Mouse (Mus musculus) limb, embryonic 12.5 days (tissue): Measurements from ENCODE around the gene Ugt1a8. TPM values are rescaled to one million over a fixed set of nuclear protein-coding genes. Genes with fewer than 3 reads are reported as not detected.

Experiments
- ATAC-seq: fragments of 200-750 bp; cut with Nextera tagmentation; 2 replicates; pipeline ENCODE4 v1.8.0; 2017; ENCODE audit warnings: low read depth, moderate TSS enrichment; ENCODE audit not compliant: insufficient number of reproducible peaks, insufficient read depth, low FRiP score, low TSS enrichment
- H3K27ac ChIP-seq: fragments of 300-500 bp; sonication (generic); 2 replicates; pipeline ENCODE4 v1.5.1; 2016; ENCODE audit warnings: mild to moderate bottlenecking, moderate library complexity
- H3K27me3 ChIP-seq: fragments of 300-500 bp; sonication (generic); 2 replicates; pipeline ENCODE4 v1.6.1; 2016; ENCODE audit warnings: mild to moderate bottlenecking, moderate library complexity
- H3K36me3 ChIP-seq: fragments of 300-500 bp; sonication (generic); 2 replicates; pipeline ENCODE4 v1.6.1; 2016; ENCODE audit warnings: mild to moderate bottlenecking, moderate library complexity
- H3K4me1 ChIP-seq: fragments of 300-500 bp; sonication (generic); replicated peaks from 2 replicates; pipeline ENCODE4 v1.6.1; 2016
- H3K4me2 ChIP-seq: fragments of 300-500 bp; sonication (generic); 2 replicates; pipeline ENCODE4 v1.6.1; 2016; ENCODE audit warnings: mild to moderate bottlenecking, moderate library complexity
- H3K4me3 ChIP-seq: fragments of 300-500 bp; sonication (generic); replicated peaks from 2 replicates; pipeline ENCODE4 v1.5.1; 2016; ENCODE audit warnings: mild to moderate bottlenecking
- H3K9ac ChIP-seq: fragments of 300-500 bp; sonication (generic); replicated peaks from 2 replicates; pipeline ENCODE4 v1.6.1; 2016; ENCODE audit warnings: mild to moderate bottlenecking, moderate library complexity
- H3K9me3 ChIP-seq: fragments of 300-500 bp; sonication (generic); 2 replicates; pipeline ENCODE4 v1.6.1; 2016; ENCODE audit warnings: mild to moderate bottlenecking, moderate library complexity
- WGBS: fragments of 180-500 bp; shearing (Covaris S2); methylation state at CpG from one replicate; pipeline ENCODE4 v1.1.7; 2016; 5-methylcytosine and 5-hydroxymethylcytosine counted together
- polyA plus RNA-seq: library from polyadenylated mRNA; unstranded; fragments of >200 nt; fragmentation: Nextera tagmentation; extraction: Ambion mirVana; gene quantifications from 2 replicates; pipeline ENCODE4 v1.2.1, GENCODE M21; 2016

Gene Ugt1a8
- polyA plus RNA-seq, 1 experiment from 2014 or later = not detected

GRCm38 (mm10) chr1:88263778-88264177 lies 176.2 kb downstream of the Ugt1a8 start:
- Histone ChIP-seq H3K9me3 (peaks cover 28% of the 10 kb centered on the region; the same call in 1 of the 2 replicates), H3K4me2 (no peak overlapping the region), H3K27me3 (no peaks in the 10 kb centered on the region), H3K4me3 (no peak overlapping the region), H3K9ac (no peak overlapping the region), H3K27ac (no peak overlapping the region), H3K36me3 (peaks cover 97% of the 10 kb centered on the region), H3K4me1 (0 out of 2 replicates have a peak, but pooled peaks cover 2% of the 10 kb centered on the region)
- 90% methylated on average over 5 of the region's 5 CpGs for WGBS
- ATAC-seq = no peak

GRCm38 (mm10) chr1:88264237-88264868 lies 176.7 kb downstream of the Ugt1a8 start:
- H3K4me1 ChIP-seq = 0 out of 2 replicates have a peak, but pooled peaks cover 2% of the 10 kb centered on the region
- no peak overlapping the region for H3K27ac ChIP-seq
- H3K4me3 ChIP-seq = no peak overlapping the region
- H3K9ac ChIP-seq = no peak overlapping the region
- no peaks in the 10 kb centered on the region for H3K27me3 ChIP-seq
- no peak for ATAC-seq
- peaks cover 100% of the 10 kb centered on the region for H3K36me3 ChIP-seq
- H3K4me2 ChIP-seq = no peak overlapping the region
- 89% methylated on average over 7 of the region's 7 CpGs for WGBS
- peaks cover 26% of the 10 kb centered on the region; the same call in 1 of the 2 replicates for H3K9me3 ChIP-seq

- Histone ChIP-seq H3K27me3 (no peaks in the 10 kb centered on the region), H3K4me1 (0 out of 2 replicates have a peak, but pooled peaks cover 2% of the 10 kb centered on the region), H3K9ac (no peak overlapping the region), H3K4me3 (no peak overlapping the region), H3K9me3 (peaks cover 21% of the 10 kb centered on the region; the same call in 1 of the 2 replicates), H3K27ac (no peak overlapping the region), H3K36me3 (peaks cover 100% of the 10 kb centered on the region), H3K4me2 (no peak overlapping the region)
- ATAC-seq = no peak
- WGBS = 76% methylated on average over 4 of the region's 4 CpGs
These were observed 177.2 kb downstream of the Ugt1a8 start for GRCm38 (mm10) chr1:88264869-88265240.

- 89% methylated on average over 13 of the region's 13 CpGs for WGBS
- H3K4me2 ChIP-seq = no peak overlapping the region
- H3K4me3 ChIP-seq = no peak overlapping the region
- H3K36me3 ChIP-seq = peaks cover 91% of the 10 kb centered on the region
- peaks cover 12% of the 10 kb centered on the region; the same call in 1 of the 2 replicates for H3K9me3 ChIP-seq
- H3K27me3 ChIP-seq = no peaks in the 10 kb centered on the region
- no peaks in the 10 kb centered on the region for H3K4me1 ChIP-seq
- no peak for ATAC-seq
- no peak overlapping the region for H3K27ac ChIP-seq
- no peak overlapping the region for H3K9ac ChIP-seq
These were observed 178.5 kb downstream of the Ugt1a8 start for GRCm38 (mm10) chr1:88266123-88266522.

- Histone ChIP-seq H3K4me1 (no peaks in the 10 kb centered on the region), H3K27me3 (no peaks in the 10 kb centered on the region), H3K9ac (no peak overlapping the region), H3K9me3 (peaks cover 6% of the 10 kb centered on the region; the same call in 1 of the 2 replicates), H3K4me2 (no peak overlapping the region), H3K36me3 (peaks cover 91% of the 10 kb centered on the region), H3K4me3 (no peak overlapping the region), H3K27ac (no peak overlapping the region)
- WGBS = 93% methylated on average over 6 of the region's 6 CpGs
- ATAC-seq = no peak
These were observed 179.9 kb downstream of the Ugt1a8 start for GRCm38 (mm10) chr1:88267489-88267888.

- no peak overlapping the region for H3K9ac ChIP-seq
- no peak overlapping the region for H3K27ac ChIP-seq
- peaks cover 91% of the 10 kb centered on the region for H3K36me3 ChIP-seq
- H3K4me2 ChIP-seq = no peak overlapping the region
- H3K9me3 ChIP-seq = peaks cover 6% of the 10 kb centered on the region; the same call in 1 of the 2 replicates
- H3K4me3 ChIP-seq = no peak overlapping the region
- 84% methylated on average over 6 of the region's 6 CpGs for WGBS
- no peaks in the 10 kb centered on the region for H3K4me1 ChIP-seq
- no peak for ATAC-seq
- no peaks in the 10 kb centered on the region for H3K27me3 ChIP-seq
These were observed 180.5 kb downstream of the Ugt1a8 start for GRCm38 (mm10) chr1:88268070-88268469.

Other genes with a start within 250 kb of the Ugt1a8 start
- 44.6 and 45.8 TPM in 2 replicates for gene Dgkd, start 234.5 kb upstream of the Ugt1a8 start, polyA plus RNA-seq
- 53.4 and 57.8 TPM in 2 replicates for gene Usp40, start 79.3 kb upstream of the Ugt1a8 start, polyA plus RNA-seq
- gene Ugt1a10, start 32.4 kb upstream of the Ugt1a8 start, polyA plus RNA-seq = not detected in 2 replicates
- not detected in 2 replicates for gene Ugt1a9, start 17.0 kb upstream of the Ugt1a8 start, polyA plus RNA-seq
- gene Ugt1a7c, start 7.2 kb downstream of the Ugt1a8 start, polyA plus RNA-seq = 0.54 and 1.3 TPM in 2 replicates
- not detected in 2 replicates for gene Ugt1a6b, start 15.4 kb downstream of the Ugt1a8 start, polyA plus RNA-seq
- 0.49 and 0.51 TPM in 2 replicates for gene Ugt1a6a, start 47.0 kb downstream of the Ugt1a8 start, polyA plus RNA-seq
- not detected in 2 replicates for gene Ugt1a5, start 78.2 kb downstream of the Ugt1a8 start, polyA plus RNA-seq
- gene Ugt1a2, start 112.8 kb downstream of the Ugt1a8 start, polyA plus RNA-seq = not detected in 2 replicates
- gene Dnajb3, start 118.0 kb downstream of the Ugt1a8 start, polyA plus RNA-seq = 12.2 and 13.3 TPM in 2 replicates
- gene Ugt1a1, start 124.1 kb downstream of the Ugt1a8 start, polyA plus RNA-seq = not detected in 2 replicates
- 1.5 and 2.0 TPM in 2 replicates for gene Mroh2a, start 139.2 kb downstream of the Ugt1a8 start, polyA plus RNA-seq
- gene Hjurp, start 189.8 kb downstream of the Ugt1a8 start, polyA plus RNA-seq = 236 and 243 TPM in 2 replicates
- gene Trpm8, start 189.8 kb downstream of the Ugt1a8 start, polyA plus RNA-seq = not detected in 2 replicates